Mouse (Mus musculus) lung, adult 2 months (tissue): Measurements from ENCODE around the gene Fcgbp.

ENCODE experiments used
- CTCF ChIP-seq: fragments of 200-500 bp; IDR thresholded peaks from 2 replicates; pipeline ENCODE4 v1.5.1; 2011; ENCODE audit warnings: mild to moderate bottlenecking, low read length, control low read depth; ENCODE audit not compliant: insufficient read depth
- POLR2A ChIP-seq: fragments of 200-500 bp; IDR thresholded peaks from 2 replicates; pipeline ENCODE4 v1.6.1; 2011; ENCODE audit warnings: low read depth, mild to moderate bottlenecking, control low read depth, low read length, borderline replicate concordance; ENCODE audit errors: extremely low read depth

DNA sequence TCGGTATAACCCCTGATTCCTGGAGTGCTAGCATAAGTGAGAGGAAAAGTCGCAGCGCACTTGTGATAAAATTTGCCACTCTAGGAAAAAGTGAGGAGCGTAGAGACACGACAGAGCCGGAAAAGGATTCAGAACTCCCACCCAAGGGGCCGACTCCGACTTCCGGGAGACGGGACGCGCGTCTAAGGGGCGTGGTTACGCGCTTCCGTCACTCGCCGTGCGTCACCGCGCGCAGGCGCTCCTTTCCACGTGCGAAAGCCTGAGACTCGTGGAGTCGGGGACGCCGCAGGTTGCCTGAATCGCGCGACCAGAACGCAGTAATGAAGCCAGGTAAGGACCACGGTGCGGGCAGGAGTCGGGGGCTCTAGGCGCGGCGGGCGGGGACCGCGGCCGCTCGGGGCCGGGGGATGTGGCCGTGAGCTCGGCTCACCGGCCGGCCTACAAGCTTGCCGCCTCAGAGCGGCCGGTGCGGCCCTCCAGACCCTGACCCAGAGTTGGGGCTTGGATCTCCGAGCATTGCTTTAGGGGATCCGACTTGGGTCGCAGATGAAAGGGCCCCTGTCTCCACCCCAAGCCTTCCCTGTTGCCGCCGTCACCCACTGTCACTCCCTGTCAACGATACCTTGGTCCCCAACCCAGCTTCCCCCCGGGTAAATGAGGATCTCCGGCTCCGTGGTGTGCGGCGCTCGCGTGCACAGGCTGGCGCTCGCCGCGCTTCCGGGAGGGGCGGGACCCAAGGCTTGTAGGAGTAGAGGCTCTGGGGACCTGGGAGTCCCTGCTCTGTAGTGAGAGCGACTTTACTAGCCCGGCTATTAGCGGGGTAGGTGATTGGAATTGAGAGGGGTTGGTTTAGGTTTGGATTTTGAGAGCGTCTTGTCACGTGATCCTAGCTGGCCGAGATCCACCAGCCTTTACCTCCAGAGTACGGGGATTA lies 98.7 kb downstream of the Fcgbp start, which contains the start of gene Fbl:
- peak; percentile 72; the same call in 1 of the 2 replicates for TF ChIP-seq POLR2A
- TF ChIP-seq CTCF = no peak
